Mouse (Mus musculus): Measurements from ENCODE around the gene Pcsk6.

DNA sequence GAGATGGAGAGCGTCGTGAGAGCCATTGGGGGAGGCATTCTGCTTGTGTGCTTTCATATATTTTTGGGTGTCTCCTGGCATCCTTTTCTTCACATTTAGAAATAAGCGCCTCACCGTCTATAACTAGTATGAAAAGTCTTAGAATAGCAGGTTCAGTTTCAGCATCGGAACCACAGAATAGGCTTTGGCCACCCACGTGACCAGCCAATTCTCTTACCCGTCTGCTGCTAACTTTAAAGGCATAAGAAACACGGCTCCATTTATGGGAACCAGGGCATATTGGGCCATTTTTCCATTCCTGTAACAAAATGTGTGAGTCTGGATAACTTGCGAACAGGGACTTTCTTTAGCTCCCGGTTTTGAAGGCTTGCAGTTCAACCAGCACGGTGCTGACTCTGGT lies 87.4 kb downstream of the Pcsk6 start:
- TF ChIP-seq CTCF (IDR thresholded peaks at IDR 0.05; ENCODE audit: borderline replicate concordance, insufficient read depth, low read depth, low read length) (no peak), POLR2A (IDR thresholded peaks at IDR 0.05; ENCODE audit: borderline replicate concordance, insufficient read depth, low read length) (no peak)

Measured in cerebellum, adult 2 months (tissue).